Mouse (Mus musculus) hindbrain, embryonic 14.5 days (tissue): ENCODE measurements around the gene Pus7. TPM values are rescaled to one million over a fixed set of nuclear protein-coding genes. Genes with fewer than 3 reads are reported as not detected.
A peak's percentile ranks its signal among the peaks of the same experiment; 100 is the strongest.

ENCODE experiments used
- ATAC-seq: fragments of 200-750 bp; cut with Nextera tagmentation; 2 replicates; pipeline ENCODE4 v1.8.0; 2017; ENCODE audit warnings: moderate number of reproducible peaks, mild to moderate bottlenecking, moderate TSS enrichment, moderate library complexity; ENCODE audit not compliant: low FRiP score
- DNase-seq: peaks from one replicate; pipeline ENCODE4 v3.0.0-alpha.2; 2015; ENCODE audit warnings: low spot score
- H3K27ac ChIP-seq: fragments of 300-500 bp; sonication (generic); 2 replicates; pipeline ENCODE4 v1.5.1; 2014; ENCODE audit warnings: mild to moderate bottlenecking, moderate library complexity
- H3K27me3 ChIP-seq: fragments of 300-500 bp; sonication (generic); 2 replicates; pipeline ENCODE4 v1.6.1; 2014; ENCODE audit warnings: mild to moderate bottlenecking, low read length, mixed read lengths; ENCODE audit not compliant: control insufficient read depth, insufficient read depth
- H3K36me3 ChIP-seq: fragments of 300-500 bp; sonication (generic); replicated peaks from 2 replicates; pipeline ENCODE4 v1.6.1; 2014; ENCODE audit not compliant: control insufficient read depth, insufficient read depth
- H3K4me1 ChIP-seq: fragments of 300-500 bp; sonication (generic); replicated peaks from 2 replicates; pipeline ENCODE4 v1.6.1; 2014; ENCODE audit warnings: antibody characterized with exemption, low read length, mixed read lengths; ENCODE audit not compliant: control insufficient read depth, insufficient read depth
- H3K4me2 ChIP-seq: fragments of 300-500 bp; sonication (generic); replicated peaks from 2 replicates; pipeline ENCODE4 v1.6.1; 2014; ENCODE audit warnings: mild to moderate bottlenecking, moderate library complexity
- H3K4me3 ChIP-seq: fragments of 300-500 bp; sonication (generic); replicated peaks from 2 replicates; pipeline ENCODE4 v1.5.1; 2014; ENCODE audit warnings: mild to moderate bottlenecking, low read length
- H3K9ac ChIP-seq: fragments of 300-500 bp; sonication (generic); 2 replicates; pipeline ENCODE4 v1.6.1; 2014
- H3K9me3 ChIP-seq: fragments of 300-500 bp; sonication (generic); 2 replicates; pipeline ENCODE4 v1.6.1; 2016; ENCODE audit warnings: low read length; ENCODE audit not compliant: control insufficient read depth
- WGBS: fragments of 180-500 bp; shearing (Covaris S2); extraction: QIAGEN DNeasy Blood & Tissue Kit; methylation state at CpG from one replicate; pipeline ENCODE4 v1.1.7; 2014; 5-methylcytosine and 5-hydroxymethylcytosine counted together
- polyA plus RNA-seq: library from polyadenylated mRNA; unstranded; fragments of >200 nt; fragmentation: Nextera tagmentation; extraction: Ambion mirVana; gene quantifications from 2 replicates; pipeline ENCODE4 v1.2.1, GENCODE M21; 2014

Gene Pus7
- polyA plus RNA-seq: 15.3 and 16.2 TPM in 2 replicates

GRCm38 (mm10) chr5:23782931-23783877 lies at the start of gene Pus7:
TSS of gene Pus7 (minus strand) at chr5:23783711.
- Histone ChIP-seq H3K27me3 (no peaks in the 10 kb centered on the region), H3K36me3 (no peaks in the 10 kb centered on the region), H3K9ac (peak within 1 kb of the TSS; percentile 78), H3K4me3 (peak within 1 kb of the TSS; percentile 70), H3K27ac (peak within 1 kb of the TSS; percentile 10; the same call in 1 of the 2 replicates), H3K9me3 (no peaks in the 10 kb centered on the region), H3K4me2 (peak within 1 kb of the TSS; percentile 76), H3K4me1 (peaks cover 6% of the 10 kb centered on the region)
- DNase-seq (peak; percentile 88), ATAC-seq (peak; percentile 89)
- 1% methylated on average over 65 of the region's 86 CpGs for WGBS

GRCm38 (mm10) chr5:23830897-23831752 lies 47.6 kb upstream of the Pus7 start:
- 46% methylated on average over 58 of the region's 58 CpGs for whole genome bisulfite sequencing
- H3K9ac ChIP-seq: no peak overlapping the region
- no peak overlapping the region for H3K27ac ChIP-seq
- H3K4me3 ChIP-seq: 0 out of 2 replicates have a peak overlapping the region, but pooled peaks have one; percentile 5
- no peak for ATAC-seq
- no peaks in the 10 kb centered on the region for H3K9me3 ChIP-seq
- H3K36me3 ChIP-seq: no peaks in the 10 kb centered on the region
- H3K27me3 ChIP-seq: peaks cover 18% of the 10 kb centered on the region; the same call in 1 of the 2 replicates
- DNase-seq: no peak
- H3K4me2 ChIP-seq: peak overlapping the region; percentile 32
- no peaks in the 10 kb centered on the region for H3K4me1 ChIP-seq

- Histone ChIP-seq H3K4me2 (no peak overlapping the region), H3K27ac (no peak overlapping the region), H3K4me3 (no peak overlapping the region), H3K36me3 (peaks cover 2% of the 10 kb centered on the region; the same call in 1 of the 2 replicates), H3K4me1 (no peaks in the 10 kb centered on the region), H3K9me3 (no peaks in the 10 kb centered on the region), H3K9ac (no peak overlapping the region), H3K27me3 (peaks cover 12% of the 10 kb centered on the region; the same call in 1 of the 2 replicates)
- DNase-seq (peak; percentile 76), ATAC-seq (no peak)
- WGBS: 41% methylated on average over 11 of the region's 11 CpGs
Measured at GRCm38 (mm10) chr5:23826321-23827004, 43.0 kb upstream of the Pus7 start.

- Histone ChIP-seq H3K4me1 (no peaks in the 10 kb centered on the region), H3K36me3 (peaks cover 14% of the 10 kb centered on the region), H3K4me3 (no peak overlapping the region), H3K9me3 (no peaks in the 10 kb centered on the region), H3K4me2 (no peak overlapping the region), H3K27me3 (no peaks in the 10 kb centered on the region), H3K27ac (no peak overlapping the region), H3K9ac (no peak overlapping the region)
- ATAC-seq (no peak), DNase-seq (no peak)
- 84% methylated on average over 8 of the region's 8 CpGs for WGBS
Measured at GRCm38 (mm10) chr5:23824171-23824733, 40.7 kb upstream of the Pus7 start.

- Histone ChIP-seq H3K4me1 (no peaks in the 10 kb centered on the region), H3K27ac (no peak overlapping the region), H3K4me2 (no peak overlapping the region), H3K36me3 (peaks cover 30% of the 10 kb centered on the region), H3K9ac (no peak overlapping the region), H3K4me3 (no peak overlapping the region), H3K27me3 (no peaks in the 10 kb centered on the region), H3K9me3 (no peaks in the 10 kb centered on the region)
- ATAC-seq (no peak), DNase-seq (no peak)
- 76% methylated on average over 11 of the region's 11 CpGs for WGBS
Measured at GRCm38 (mm10) chr5:23822306-23822705, 38.8 kb upstream of the Pus7 start.

- Histone ChIP-seq H3K9ac (no peak overlapping the region), H3K9me3 (no peaks in the 10 kb centered on the region), H3K4me3 (no peak overlapping the region), H3K4me1 (no peaks in the 10 kb centered on the region), H3K27me3 (no peaks in the 10 kb centered on the region), H3K36me3 (peaks cover 77% of the 10 kb centered on the region), H3K27ac (no peak overlapping the region), H3K4me2 (no peak overlapping the region)
- DNase-seq (no peak), ATAC-seq (no peak)
- 95% methylated on average over 15 of the region's 15 CpGs for WGBS
Measured at GRCm38 (mm10) chr5:23816681-23817080, 33.2 kb upstream of the Pus7 start.

- DNase-seq (no peak), ATAC-seq (no peak)
- Histone ChIP-seq H3K4me2 (no peak overlapping the region), H3K27me3 (no peaks in the 10 kb centered on the region), H3K27ac (no peak overlapping the region), H3K9ac (no peak overlapping the region), H3K36me3 (peaks cover 87% of the 10 kb centered on the region), H3K4me1 (no peaks in the 10 kb centered on the region), H3K4me3 (no peak overlapping the region), H3K9me3 (no peaks in the 10 kb centered on the region)
- WGBS: 64% methylated on average over 5 of the region's 5 CpGs
Measured at GRCm38 (mm10) chr5:23814841-23815240, 31.3 kb upstream of the Pus7 start.

- Histone ChIP-seq H3K4me2 (no peak overlapping the region), H3K27me3 (no peaks in the 10 kb centered on the region), H3K4me1 (peaks cover 8% of the 10 kb centered on the region), H3K9ac (no peak overlapping the region), H3K36me3 (peaks cover 36% of the 10 kb centered on the region), H3K9me3 (no peaks in the 10 kb centered on the region), H3K4me3 (no peak overlapping the region), H3K27ac (no peak overlapping the region)
- whole genome bisulfite sequencing: 92% methylated on average over 2 of the region's 2 CpGs
- no peak for DNase-seq
- no peak for ATAC-seq
Measured at GRCm38 (mm10) chr5:23792726-23793125, 9.2 kb upstream of the Pus7 start.
